Mouse (Mus musculus): ENCODE measurements at regions not wholly inside any gene's neighbourhood (a gene's known extent, or its start where the extent isn't known, plus 50 kb on each side); places are given as distances from the start of the nearest gene placed in this dataset.
"Not testable (repeated sequence)": the region's sequence is repeated elsewhere in the genome, so short reads cannot be mapped to it uniquely, and the experiment has no call there.

DNA sequence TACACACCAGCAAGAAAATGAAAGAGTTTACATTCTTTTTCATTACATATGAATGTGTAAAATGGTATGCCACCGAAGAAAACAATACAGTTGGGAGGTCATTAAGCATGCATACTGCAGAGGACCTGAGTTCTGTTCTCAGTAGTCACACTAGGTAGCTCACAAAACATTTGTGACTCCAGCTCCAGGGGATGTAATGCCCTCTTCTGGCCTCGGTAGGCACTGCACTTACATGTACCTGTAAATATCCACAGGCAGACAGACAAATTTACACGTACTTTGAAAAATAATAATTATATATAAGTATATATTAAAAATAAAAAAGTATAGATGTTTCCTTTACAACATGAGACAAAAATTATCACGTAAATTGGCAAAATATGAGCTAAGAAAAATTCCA is 342.3 kb upstream of the Gm28363 start:
- no peak for DNase-seq

DNA sequence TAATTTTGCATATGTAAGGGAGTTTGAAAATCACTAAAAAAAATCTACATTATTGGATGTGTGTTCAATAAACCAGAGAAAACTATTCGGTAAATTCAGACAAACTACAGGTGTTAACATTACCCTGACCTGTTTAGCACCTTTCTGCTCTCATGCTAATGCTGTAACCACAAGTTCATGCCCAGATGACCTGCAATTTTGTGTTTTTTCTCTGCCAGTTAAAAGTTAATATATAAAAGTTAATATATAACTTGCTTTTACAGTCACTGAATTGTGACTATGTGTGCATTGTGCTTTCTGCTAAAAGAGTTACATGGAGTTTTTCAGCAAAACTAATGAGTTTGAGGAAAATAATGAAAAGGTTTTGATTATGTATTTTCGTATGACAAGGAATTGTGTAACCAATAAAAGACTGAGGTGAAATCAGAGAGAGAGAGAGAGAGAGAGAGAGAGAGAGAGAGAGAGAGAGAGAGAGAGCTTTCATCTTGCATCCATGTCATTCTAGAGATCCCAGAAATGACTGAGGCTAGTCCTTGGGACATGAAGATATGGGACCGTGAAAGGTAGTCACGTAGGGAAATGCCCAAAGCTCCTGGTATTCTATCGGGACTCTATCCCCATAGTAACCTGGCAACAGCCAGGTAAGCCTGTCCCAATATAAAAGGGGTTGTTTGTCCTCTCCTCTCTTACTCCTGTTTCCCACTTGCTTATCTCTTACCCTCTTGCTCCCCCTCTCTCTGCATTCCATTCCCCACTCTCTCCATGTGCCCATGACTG is 340.3 kb upstream of the Gm28363 start:
- no peak for DNase-seq

DNA sequence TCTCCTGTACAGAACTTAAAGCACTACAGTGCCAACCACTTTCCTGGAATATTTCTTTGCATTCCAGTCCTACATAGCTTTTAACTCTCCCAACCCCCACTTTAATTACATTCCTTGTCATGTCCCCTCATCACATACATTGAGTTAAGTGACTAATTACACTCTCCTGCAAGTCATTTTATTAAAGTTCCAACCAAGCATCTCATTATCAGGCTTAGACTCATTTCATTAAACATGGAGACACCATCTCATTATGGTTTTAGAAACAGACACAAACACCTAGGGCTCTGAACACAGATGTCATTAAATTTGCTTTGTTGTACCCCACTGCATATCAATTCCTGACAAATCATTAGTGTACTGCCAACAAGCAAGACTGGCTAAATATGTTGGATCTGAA is 332.9 kb upstream of the Gm28363 start:
- DNase-seq, result no peak

DNA sequence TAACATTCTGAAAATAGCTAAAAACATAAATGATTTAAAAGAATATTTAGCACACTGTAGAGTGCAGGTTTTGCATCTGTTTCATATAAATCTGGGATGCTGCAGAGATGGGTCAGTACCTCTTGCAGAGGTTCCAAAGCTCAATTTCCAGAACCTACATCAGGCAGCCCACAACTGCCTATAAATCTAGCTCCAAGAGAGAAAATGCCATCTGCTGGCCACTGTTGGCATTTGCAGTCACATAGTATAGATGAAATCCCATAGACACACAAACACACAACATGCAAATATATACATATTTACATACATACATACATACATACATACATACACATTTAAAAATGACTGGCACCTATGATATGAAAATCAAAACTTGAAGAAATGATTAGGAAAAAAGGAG is 284.6 kb upstream of the Gm28363 start:
- peak; percentile 12 for DNase-seq

DNA sequence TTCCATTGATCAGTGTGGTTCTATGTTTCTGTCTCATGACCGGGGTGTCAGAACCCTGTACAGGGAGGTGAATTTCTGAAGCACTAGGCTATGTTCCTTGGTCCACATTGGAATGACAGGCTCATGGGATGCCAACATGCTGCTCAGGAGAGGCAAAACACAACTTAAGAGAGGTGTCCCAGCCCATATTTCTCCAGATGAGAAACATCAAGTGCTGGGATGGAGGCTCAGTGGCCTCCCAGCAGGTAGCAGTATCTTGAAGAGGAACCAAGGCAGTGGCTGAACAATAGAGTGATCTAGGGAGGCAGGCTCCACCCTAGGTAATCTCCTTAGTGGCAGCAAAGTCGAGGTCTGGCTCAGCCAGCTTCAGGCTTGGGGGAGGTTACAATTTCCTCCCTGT is 239.2 kb upstream of the Gm28363 start:
- DNase-seq, result no peak

DNA sequence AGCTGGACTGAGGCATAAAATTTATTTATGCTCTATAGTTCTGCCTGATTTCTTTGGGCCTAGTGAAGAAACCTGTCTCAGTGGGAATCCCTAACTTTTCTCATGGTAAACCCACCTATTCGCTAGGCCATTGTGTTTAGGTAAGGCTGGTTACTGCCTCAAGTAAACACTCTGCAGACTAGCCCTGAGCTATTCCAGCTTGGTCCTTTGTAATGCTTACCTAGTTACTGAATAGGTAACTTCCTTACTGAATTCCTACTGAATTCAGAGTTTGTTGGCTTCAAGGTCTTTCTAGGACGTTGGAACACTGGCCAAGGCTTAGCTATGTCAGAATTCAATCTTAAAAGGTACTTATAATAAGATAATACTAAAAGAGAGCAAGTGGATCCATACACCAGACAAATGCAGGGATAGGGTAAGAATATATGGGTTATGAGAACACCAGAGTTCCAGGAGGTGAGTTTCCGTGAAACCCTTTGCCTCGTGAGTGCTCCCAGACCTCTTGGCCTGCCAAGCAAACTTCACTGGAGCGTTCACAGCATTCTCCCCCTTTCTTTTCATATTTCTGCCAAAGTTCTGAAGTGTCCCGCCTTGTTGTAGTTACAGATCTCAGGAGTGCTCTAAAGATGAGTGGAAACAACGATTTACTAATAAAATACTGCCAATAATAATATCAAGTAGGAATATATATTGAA is 238.6 kb upstream of the Gm28363 start:
- DNase-seq, result not testable (repeated sequence)

DNA sequence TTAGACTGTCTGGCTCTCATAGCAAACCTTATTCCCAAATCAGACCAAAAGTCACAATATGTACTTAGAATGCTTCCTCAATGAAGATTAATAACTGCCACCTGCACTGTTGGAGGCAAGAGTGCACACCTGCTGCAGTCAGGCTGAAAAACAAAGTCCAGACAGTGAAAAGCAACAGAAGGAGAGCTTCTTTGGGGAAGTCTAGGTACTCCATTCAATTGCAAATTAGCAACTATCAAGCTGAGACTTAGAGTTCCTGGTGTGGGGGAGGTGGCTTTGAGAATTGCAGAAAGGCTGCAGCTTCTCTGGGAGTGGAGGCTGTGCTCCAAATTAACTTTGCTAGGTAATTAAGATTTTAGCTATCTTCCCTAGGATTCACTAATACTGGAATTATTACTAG is 237.8 kb upstream of the Gm28363 start:
- DNase-seq, result not testable (repeated sequence)

DNA sequence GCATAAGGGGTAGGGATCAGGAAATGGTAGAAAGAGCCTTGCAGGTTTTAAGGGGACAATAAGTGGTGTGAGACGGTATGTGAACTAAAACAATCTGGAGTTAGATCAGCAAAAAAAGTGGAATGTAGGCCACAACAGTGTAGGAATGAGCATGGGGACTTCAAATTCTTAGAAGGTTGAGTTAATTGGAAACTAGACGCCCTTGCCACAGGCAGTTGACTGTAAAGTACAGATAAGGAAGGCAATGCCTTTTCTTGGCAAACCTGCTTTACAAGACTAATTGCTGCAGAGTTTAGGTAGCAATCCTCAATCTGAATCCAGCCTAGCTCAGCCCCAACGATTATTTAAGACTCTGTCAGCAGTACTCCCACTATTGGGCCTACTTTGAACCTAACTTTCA is 206.8 kb upstream of the Gm28363 start:
- DNase-seq, result no peak

DNA sequence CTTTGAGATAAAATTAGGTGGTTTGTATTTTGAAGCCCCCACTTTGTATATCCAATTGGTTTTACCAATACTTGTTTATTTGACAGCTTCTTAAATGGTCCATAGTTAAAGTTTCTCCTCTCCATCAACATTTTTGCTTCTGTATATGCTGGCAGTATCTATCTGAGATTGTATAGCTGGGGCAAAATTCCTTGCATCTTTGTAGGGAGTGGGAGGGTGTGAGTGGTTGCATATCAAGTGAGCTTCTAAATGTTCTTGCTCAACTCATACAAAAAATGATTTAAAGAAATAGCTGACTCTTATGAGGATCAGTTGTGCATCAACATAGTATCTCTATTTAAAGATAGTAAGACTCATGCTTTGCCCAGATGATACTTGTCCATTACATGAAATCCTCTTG is 199.9 kb upstream of the Gm28363 start:
- no peak for DNase-seq

DNA sequence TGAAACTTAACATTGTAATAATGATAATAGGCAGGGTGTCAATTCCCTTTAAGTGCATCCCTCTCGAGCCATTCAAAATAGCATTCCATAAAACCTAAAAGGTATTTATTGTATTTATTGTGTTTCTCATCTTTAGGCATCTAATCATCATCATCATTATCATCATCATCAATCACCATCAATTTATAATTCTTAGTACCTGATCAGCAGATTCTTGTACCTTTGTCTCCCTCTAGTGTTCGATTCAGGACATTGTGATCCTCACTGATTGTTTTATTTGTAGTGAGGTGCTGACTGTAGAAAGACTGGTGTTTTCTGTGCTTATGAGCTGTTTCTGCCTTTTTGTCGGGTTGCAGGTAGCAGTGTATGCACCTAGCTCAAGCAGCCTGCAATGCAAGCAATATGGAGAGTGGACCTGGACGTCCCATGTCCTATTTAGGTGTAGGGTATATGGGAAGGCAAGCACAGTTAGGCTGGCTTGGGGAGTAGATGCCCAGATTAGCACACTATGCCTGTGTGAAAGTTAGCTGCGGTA is 177.4 kb upstream of the Gm28363 start:
- no peak for DNase-seq
